Mouse (Mus musculus): ENCODE data around the gene Trim41. TPM values are rescaled to one million over a fixed set of nuclear protein-coding genes. Genes with fewer than 3 reads are reported as not detected.
"Not testable (repeated sequence)": the region's sequence is repeated elsewhere in the genome, so short reads cannot be mapped to it uniquely, and the experiment has no call there.

Trim41 gene
- polyA plus RNA-seq, 1 experiment from 2014 or later, result 6.9 TPM

DNA sequence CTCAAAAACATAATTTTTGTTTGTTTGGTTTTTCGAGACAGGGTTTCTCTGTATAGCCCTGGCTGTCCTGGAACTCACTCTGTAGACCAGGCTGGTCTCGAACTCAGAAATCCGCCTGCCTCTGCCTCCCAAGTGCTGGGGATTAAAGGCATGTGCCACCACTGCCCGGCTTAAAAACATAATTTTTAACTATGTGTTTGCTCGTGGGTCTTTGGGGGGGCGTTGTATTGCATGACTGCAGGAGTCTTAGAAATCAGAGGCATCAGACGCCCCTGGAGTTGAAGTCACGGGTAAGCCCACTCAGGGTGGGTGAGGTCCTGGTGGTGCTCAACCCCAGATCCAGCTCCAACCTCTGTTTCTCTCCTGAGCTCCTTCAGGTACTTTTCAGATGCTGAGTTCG is 25.3 kb downstream of the Trim41 start:
- not testable (repeated sequence) for H3K4me3 ChIP-seq (ENCODE audit: low read depth, low read length); H3K4me1 ChIP-seq (ENCODE audit: control insufficient read depth, insufficient read depth, low read length); ATAC-seq; H3K9me3 ChIP-seq (replicated peaks; ENCODE audit: control insufficient read depth, low read length, poor library complexity, severe bottlenecking); H3K4me2 ChIP-seq (ENCODE audit: low read length); H3K9ac ChIP-seq (ENCODE audit: low read depth, low read length); H3K27me3 ChIP-seq (ENCODE audit: control insufficient read depth, insufficient read depth, low read depth, low read length); H3K27ac ChIP-seq (ENCODE audit: low read length); H3K36me3 ChIP-seq (ENCODE audit: control insufficient read depth, insufficient read depth, low read length)
- WGBS, result 88% methylated on average over 9 of the region's 9 CpGs

DNA sequence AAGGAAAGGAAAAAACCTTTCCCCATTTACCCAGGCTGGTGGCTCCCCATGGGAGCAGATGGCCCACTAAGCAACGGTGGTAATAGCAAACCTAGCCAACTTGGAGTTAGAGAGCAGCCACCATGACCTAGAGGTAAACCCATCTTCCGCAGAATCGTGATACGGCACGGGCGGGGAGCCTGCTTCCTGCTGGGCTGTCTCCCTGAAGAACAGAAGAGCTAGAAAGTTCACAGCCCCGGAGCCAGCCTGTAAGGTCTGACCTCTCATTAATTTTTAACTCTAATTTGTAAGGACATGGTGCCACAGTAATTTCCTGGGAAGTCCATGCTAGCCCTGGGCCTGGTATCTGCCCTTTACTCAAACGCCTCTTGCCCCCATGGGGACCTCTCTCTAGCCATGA is 26.2 kb downstream of the Trim41 start:
- Histone ChIP-seq H3K4me3 (ENCODE audit: low read depth, low read length) (no peak overlapping the region), H3K9me3 (replicated peaks; ENCODE audit: control insufficient read depth, low read length, poor library complexity, severe bottlenecking) (no peaks in the 10 kb centered on the region), H3K27ac (ENCODE audit: low read length) (no peak overlapping the region), H3K9ac (ENCODE audit: low read depth, low read length) (no peak overlapping the region), H3K36me3 (ENCODE audit: control insufficient read depth, insufficient read depth, low read length) (no peaks in the 10 kb centered on the region), H3K4me2 (ENCODE audit: low read length) (no peak overlapping the region), H3K4me1 (ENCODE audit: control insufficient read depth, insufficient read depth, low read length) (peaks cover 3% of the 10 kb centered on the region; the same call in 1 of the 2 replicates), H3K27me3 (ENCODE audit: control insufficient read depth, insufficient read depth, low read depth, low read length) (no peaks in the 10 kb centered on the region)
- WGBS, result 70% methylated on average over 8 of the region's 8 CpGs
- no peak for ATAC-seq

DNA sequence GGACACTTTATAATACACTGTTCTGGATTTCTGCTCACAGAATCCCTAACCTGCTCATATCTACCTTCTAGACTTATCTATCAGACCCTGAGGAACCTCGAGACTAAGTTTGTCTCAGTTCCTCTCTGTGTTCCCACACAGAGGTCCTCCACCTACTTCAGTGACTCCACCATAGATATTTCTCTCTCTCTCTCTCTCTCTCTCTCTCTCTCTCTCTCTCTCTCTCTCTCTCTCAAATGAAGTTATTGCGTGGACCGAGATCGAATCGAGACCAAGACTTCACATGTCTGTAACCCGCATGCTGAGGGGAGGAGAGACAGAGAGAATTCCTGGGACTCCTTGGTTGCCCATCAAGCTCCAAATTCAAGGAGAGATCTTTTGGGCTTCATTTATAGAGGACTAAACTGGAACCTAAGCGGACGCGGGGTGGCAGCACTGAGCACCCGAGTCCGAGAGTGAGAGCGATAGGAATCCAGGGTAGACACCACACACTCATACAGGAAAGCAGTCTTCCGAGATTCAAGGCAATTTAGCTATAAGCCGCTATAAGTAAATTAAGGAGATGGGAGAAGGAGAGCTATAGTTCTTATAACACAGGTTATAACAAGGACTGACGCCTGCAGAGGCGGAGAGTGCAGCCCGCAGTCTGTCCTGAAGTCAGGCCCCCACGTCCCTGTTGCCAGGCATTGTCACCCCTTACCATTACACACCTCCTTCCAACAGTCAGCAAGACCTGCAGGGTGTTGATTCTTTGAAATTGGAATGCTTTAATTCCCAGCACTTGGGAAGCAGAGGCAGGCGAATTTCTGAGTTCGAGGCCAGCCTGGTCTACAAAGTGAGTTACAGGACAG is 27.0 kb downstream of the Trim41 start:
- Histone ChIP-seq H3K27ac (ENCODE audit: low read length) (no peak overlapping the region), H3K9ac (ENCODE audit: low read depth, low read length) (0 out of 2 replicates have a peak overlapping the region, but pooled peaks have one; percentile 38), H3K9me3 (replicated peaks; ENCODE audit: control insufficient read depth, low read length, poor library complexity, severe bottlenecking) (no peaks in the 10 kb centered on the region), H3K4me1 (ENCODE audit: control insufficient read depth, insufficient read depth, low read length) (peaks cover 3% of the 10 kb centered on the region; the same call in 1 of the 2 replicates), H3K36me3 (ENCODE audit: control insufficient read depth, insufficient read depth, low read length) (no peaks in the 10 kb centered on the region), H3K4me3 (ENCODE audit: low read depth, low read length) (peak overlapping the region; percentile 19; the same call in 1 of the 2 replicates), H3K27me3 (ENCODE audit: control insufficient read depth, insufficient read depth, low read depth, low read length) (no peaks in the 10 kb centered on the region), H3K4me2 (ENCODE audit: low read length) (peak overlapping the region; percentile 52)
- 18% methylated on average over 20 of the region's 20 CpGs for WGBS
- peak; percentile 68 for ATAC-seq

DNA sequence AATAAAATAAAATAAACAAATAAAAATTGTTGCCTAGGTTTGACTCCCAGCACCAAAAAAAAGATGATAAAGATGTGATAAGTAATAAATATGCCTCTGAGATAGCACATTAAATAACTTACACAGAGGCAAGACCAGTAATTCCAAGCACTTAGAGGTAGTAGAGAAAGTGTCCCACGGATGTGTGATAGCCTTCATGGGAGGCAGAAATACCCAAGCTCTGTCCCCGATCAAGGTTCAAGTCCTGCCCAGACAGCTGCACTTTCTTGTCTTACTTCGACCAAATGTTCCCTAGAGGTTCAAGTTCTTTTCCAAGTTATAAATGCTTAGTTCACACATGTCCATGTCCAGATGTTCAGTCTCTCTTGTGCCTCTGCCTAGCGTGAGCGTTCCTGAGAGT is 27.9 kb downstream of the Trim41 start:
- Histone ChIP-seq H3K9ac (ENCODE audit: low read depth, low read length) (no peak overlapping the region), H3K4me3 (ENCODE audit: low read depth, low read length) (no peak overlapping the region), H3K36me3 (ENCODE audit: control insufficient read depth, insufficient read depth, low read length) (no peaks in the 10 kb centered on the region), H3K4me1 (ENCODE audit: control insufficient read depth, insufficient read depth, low read length) (peaks cover 3% of the 10 kb centered on the region; the same call in 1 of the 2 replicates), H3K27ac (ENCODE audit: low read length) (no peak overlapping the region), H3K27me3 (ENCODE audit: control insufficient read depth, insufficient read depth, low read depth, low read length) (no peaks in the 10 kb centered on the region), H3K9me3 (replicated peaks; ENCODE audit: control insufficient read depth, low read length, poor library complexity, severe bottlenecking) (no peaks in the 10 kb centered on the region), H3K4me2 (ENCODE audit: low read length) (peak overlapping the region; percentile 70; the same call in 1 of the 2 replicates)
- ATAC-seq, result no peak
- WGBS, result 91% methylated on average over 5 of the region's 5 CpGs

DNA sequence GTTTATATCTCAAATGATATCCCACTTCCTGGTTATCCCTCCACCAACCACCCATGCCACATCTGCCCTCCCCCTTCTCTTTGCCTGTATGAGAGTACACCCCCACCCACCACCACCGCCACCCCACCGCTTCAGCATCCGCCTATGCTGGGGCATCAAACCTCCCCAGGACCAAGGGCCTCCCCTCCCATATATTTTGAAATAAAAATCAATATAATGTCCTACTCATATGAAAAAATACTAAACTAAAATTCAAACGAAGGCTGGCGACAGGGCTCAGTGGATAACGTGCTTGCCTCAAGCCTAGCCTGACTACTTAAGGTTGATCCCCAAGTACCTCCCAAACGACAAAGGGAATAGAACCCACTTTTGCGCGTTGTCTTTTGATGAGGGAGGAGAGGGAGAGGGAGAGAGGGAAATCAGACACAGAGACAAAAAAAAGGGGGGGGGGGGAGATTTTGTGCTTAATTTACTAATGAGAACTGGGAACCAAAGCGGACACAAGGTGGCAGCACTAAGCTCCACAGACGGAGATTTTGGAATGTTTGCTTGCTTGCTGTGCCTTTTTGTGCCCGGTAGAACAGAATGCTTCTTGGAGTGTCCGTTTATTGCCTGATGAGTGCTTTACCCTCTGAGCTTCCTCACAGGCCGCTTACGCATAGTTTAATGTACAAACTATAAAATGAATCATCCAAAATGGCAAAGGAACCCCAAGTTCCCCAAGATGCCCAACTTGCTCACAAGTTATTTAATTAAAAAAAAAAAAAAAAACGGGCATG is 28.7 kb downstream of the Trim41 start:
- Histone ChIP-seq H3K9ac (ENCODE audit: low read depth, low read length) (peak overlapping the region; percentile 56), H3K9me3 (replicated peaks; ENCODE audit: control insufficient read depth, low read length, poor library complexity, severe bottlenecking) (no peaks in the 10 kb centered on the region), H3K27me3 (ENCODE audit: control insufficient read depth, insufficient read depth, low read depth, low read length) (no peaks in the 10 kb centered on the region), H3K4me1 (ENCODE audit: control insufficient read depth, insufficient read depth, low read length) (peaks cover 3% of the 10 kb centered on the region; the same call in 1 of the 2 replicates), H3K4me2 (ENCODE audit: low read length) (peak overlapping the region; percentile 70), H3K4me3 (ENCODE audit: low read depth, low read length) (peak overlapping the region; percentile 44), H3K36me3 (ENCODE audit: control insufficient read depth, insufficient read depth, low read length) (no peaks in the 10 kb centered on the region), H3K27ac (ENCODE audit: low read length) (peak overlapping the region; percentile 59)
- 4% methylated on average over 16 of the region's 16 CpGs for WGBS
- peak; percentile 86 for ATAC-seq

DNA sequence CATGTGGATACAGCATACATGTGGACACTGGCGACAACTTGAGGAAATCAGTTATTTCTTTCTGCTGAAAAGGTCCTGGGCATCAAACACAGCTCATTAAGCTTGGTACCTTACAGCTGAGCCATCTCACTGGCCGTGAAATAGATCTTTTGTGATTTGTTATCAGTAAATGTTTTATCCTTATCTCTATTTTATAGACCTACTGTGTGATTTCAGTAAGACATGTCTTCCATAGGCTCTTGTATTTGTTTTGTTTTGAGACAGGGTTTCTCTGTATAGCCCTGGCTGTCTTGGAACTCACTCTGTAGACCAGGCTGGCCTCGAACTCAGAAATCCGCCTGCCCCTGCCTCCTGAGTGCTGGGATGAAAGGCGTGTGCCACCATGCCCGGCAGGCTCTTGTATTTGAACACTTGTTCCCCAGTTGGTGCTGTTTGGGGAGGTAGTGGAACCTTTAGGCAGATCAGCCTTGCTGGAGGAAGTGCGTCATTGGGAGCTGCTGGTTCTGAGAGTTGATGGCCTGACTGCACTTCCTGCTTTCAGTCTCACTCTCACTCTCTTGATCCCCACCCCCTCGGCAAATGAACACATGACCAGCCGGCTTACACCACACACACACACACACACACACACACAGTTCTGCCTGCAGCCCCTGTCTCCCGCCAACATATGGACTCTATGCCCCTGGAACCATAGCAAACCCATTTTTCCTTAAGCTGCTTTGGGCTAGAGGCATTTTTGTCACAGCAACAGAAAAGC is 29.5 kb downstream of the Trim41 start:
- WGBS, result 42% methylated on average over 10 of the region's 10 CpGs
- Histone ChIP-seq H3K9ac (ENCODE audit: low read depth, low read length) (peak overlapping the region; percentile 56), H3K4me3 (ENCODE audit: low read depth, low read length) (peak overlapping the region; percentile 44), H3K27ac (ENCODE audit: low read length) (peak overlapping the region; percentile 59; the same call in 1 of the 2 replicates), H3K27me3 (ENCODE audit: control insufficient read depth, insufficient read depth, low read depth, low read length) (no peaks in the 10 kb centered on the region), H3K36me3 (ENCODE audit: control insufficient read depth, insufficient read depth, low read length) (no peaks in the 10 kb centered on the region), H3K4me2 (ENCODE audit: low read length) (peak overlapping the region; percentile 70), H3K4me1 (ENCODE audit: control insufficient read depth, insufficient read depth, low read length) (peaks cover 3% of the 10 kb centered on the region; the same call in 1 of the 2 replicates), H3K9me3 (replicated peaks; ENCODE audit: control insufficient read depth, low read length, poor library complexity, severe bottlenecking) (no peaks in the 10 kb centered on the region)
- ATAC-seq, result peak; percentile 81

DNA sequence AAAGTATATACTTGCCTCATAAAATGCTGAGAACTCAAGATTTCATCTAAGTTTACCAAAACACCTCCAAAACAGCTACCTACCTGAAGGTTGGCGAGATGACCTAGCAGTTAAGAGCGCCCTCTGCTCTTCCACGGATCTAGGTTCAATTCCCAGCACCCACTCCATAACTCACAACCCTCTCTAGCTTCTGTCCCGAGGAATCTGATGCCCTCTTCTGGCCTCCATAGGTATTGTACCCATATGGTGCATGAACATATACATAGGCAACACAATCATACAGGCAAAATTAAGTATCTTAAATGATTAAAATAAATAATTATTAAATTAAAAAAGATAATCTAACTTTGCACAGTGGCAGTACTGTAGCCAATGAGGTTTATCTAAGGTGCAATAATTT is 34.9 kb downstream of the Trim41 start:
- Histone ChIP-seq H3K4me3 (ENCODE audit: low read depth, low read length) (no peak overlapping the region), H3K4me1 (ENCODE audit: control insufficient read depth, insufficient read depth, low read length) (no peaks in the 10 kb centered on the region), H3K9ac (ENCODE audit: low read depth, low read length) (no peak overlapping the region), H3K36me3 (ENCODE audit: control insufficient read depth, insufficient read depth, low read length) (no peaks in the 10 kb centered on the region), H3K9me3 (replicated peaks; ENCODE audit: control insufficient read depth, low read length, poor library complexity, severe bottlenecking) (no peaks in the 10 kb centered on the region), H3K27me3 (ENCODE audit: control insufficient read depth, insufficient read depth, low read depth, low read length) (no peaks in the 10 kb centered on the region), H3K27ac (ENCODE audit: low read length) (no peak overlapping the region), H3K4me2 (ENCODE audit: low read length) (no peak overlapping the region)
- no peak for ATAC-seq
- 91% methylated on average over 4 of the region's 4 CpGs for WGBS

DNA sequence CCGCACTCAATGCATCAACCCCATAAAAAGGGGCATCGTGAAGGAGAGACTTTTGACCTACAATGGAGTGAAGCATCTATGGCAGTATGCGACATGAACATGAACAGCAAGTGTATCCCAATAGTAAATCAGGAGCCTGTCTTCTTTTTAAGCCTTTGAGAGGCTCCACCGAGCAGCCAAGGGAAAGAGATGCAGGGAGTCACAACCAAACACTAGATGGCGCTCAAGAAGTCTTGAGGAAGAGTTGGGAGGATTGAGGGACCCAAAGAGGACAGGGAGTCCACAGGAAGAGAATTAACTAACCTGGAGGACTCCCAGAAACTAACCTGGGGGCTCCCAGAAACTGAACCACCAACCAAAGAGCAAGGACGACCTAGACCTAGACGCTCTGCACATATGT is 37.7 kb downstream of the Trim41 start:
- ATAC-seq, result no peak

More for the DNA sequence above, 37.7 kb downstream of the Trim41 start:
- WGBS, result 39% methylated on average over 7 of the region's 7 CpGs
- no peaks in the 10 kb centered on the region for H3K36me3 ChIP-seq (ENCODE audit: control insufficient read depth, insufficient read depth, low read length)
- H3K4me1 ChIP-seq (ENCODE audit: control insufficient read depth, insufficient read depth, low read length), result peaks cover 9% of the 10 kb centered on the region
- H3K27me3 ChIP-seq (ENCODE audit: control insufficient read depth, insufficient read depth, low read depth, low read length), result no peaks in the 10 kb centered on the region
- H3K9ac ChIP-seq (ENCODE audit: low read depth, low read length), result no peak overlapping the region
- no peak overlapping the region for H3K4me2 ChIP-seq (ENCODE audit: low read length)
- H3K27ac ChIP-seq (ENCODE audit: low read length), result no peak overlapping the region
- H3K9me3 ChIP-seq (replicated peaks; ENCODE audit: control insufficient read depth, low read length, poor library complexity, severe bottlenecking), result no peaks in the 10 kb centered on the region
- H3K4me3 ChIP-seq (ENCODE audit: low read depth, low read length), result no peak overlapping the region

All from midbrain, embryonic 16.5 days (tissue).